Comparison of ENCODE assay signal across 29 mouse cellular contexts in genomic region chr5:99859637-99860433, GRCm38 (mm10). TPM values are rescaled to one million over a fixed set of nuclear protein-coding genes. Genes with fewer than 3 reads are reported as not detected.
A peak's percentile ranks its signal among the peaks of the same experiment; 100 is the strongest.
DNase-seq lines count a peak whose midpoint lies in the region; ATAC-seq and TF ChIP-seq lines count a peak whose summit lies in the region.
"Had no signal": no experiment of that assay in that cellular context is flagged by ENCODE, and none has a peak within 500 bp of the region (broad histone marks: within the 10 kb centered on the region; RNA-seq: fewer than 3 reads in every experiment).

No protein-coding gene starts in this region.

- H3K27me3 ChIP-seq in kidney, embryonic 15.5 days, result no peaks in the 10 kb centered on the region
- no peaks in the 10 kb centered on the region for H3K27me3 ChIP-seq in kidney, adult 2 months (replicated peaks; ENCODE audit: control insufficient read depth, insufficient read depth, low read length)
- no peaks in the 10 kb centered on the region for H3K27me3 ChIP-seq in midbrain, embryonic 14.5 days (ENCODE audit: control insufficient read depth, insufficient read depth, low read length)
- H3K27me3 ChIP-seq in midbrain, postnatal 0 days (ENCODE audit: insufficient read depth, low read length), result no peaks in the 10 kb centered on the region
- H3K27me3 ChIP-seq: forebrain, embryonic 13.5 days; heart, embryonic 12.5 days; heart, embryonic 15.5 days had no signal

- no peaks in the 10 kb centered on the region for H3K36me3 ChIP-seq in kidney, embryonic 15.5 days
- no peaks in the 10 kb centered on the region for H3K36me3 ChIP-seq in kidney, adult 2 months (ENCODE audit: control insufficient read depth, insufficient read depth, low read length)
- H3K36me3 ChIP-seq in midbrain, embryonic 14.5 days (ENCODE audit: control insufficient read depth, insufficient read depth, low read length), result no peaks in the 10 kb centered on the region
- H3K36me3 ChIP-seq in midbrain, postnatal 0 days (ENCODE audit: insufficient read depth, low read length), result no peaks in the 10 kb centered on the region
- H3K36me3 ChIP-seq: forebrain, embryonic 10.5 days; heart, embryonic 12.5 days; heart, embryonic 15.5 days; hindbrain, embryonic 10.5 days; hindbrain, embryonic 13.5 days had no signal

- H3K4me1 ChIP-seq in kidney, embryonic 15.5 days, result peaks cover 12% of the 10 kb centered on the region
- H3K4me1 ChIP-seq in kidney, adult 2 months (ENCODE audit: control insufficient read depth, insufficient read depth, low read length), result no peaks in the 10 kb centered on the region
- peaks cover 8% of the 10 kb centered on the region; the same call in 1 of the 2 replicates for H3K4me1 ChIP-seq in midbrain, embryonic 14.5 days (ENCODE audit: control insufficient read depth, insufficient read depth, low read length)
- H3K4me1 ChIP-seq in midbrain, postnatal 0 days (ENCODE audit: insufficient read depth, low read length), result no peaks in the 10 kb centered on the region

- H3K4me3 ChIP-seq in kidney, embryonic 15.5 days (replicated peaks), result no peak overlapping the region
- H3K4me3 ChIP-seq in kidney, adult 2 months (ENCODE audit: insufficient read depth, low read depth, low read length), result no peak overlapping the region
- no peak overlapping the region for H3K4me3 ChIP-seq in midbrain, embryonic 14.5 days (replicated peaks; ENCODE audit: low read depth, low read length)
- H3K4me3 ChIP-seq in midbrain, postnatal 0 days (ENCODE audit: low read depth, low read length), result no peak overlapping the region
- H3K4me3 ChIP-seq: forebrain, embryonic 10.5 days; forebrain, embryonic 13.5 days; heart, embryonic 12.5 days; heart, embryonic 15.5 days; hindbrain, embryonic 10.5 days; hindbrain, embryonic 13.5 days had no signal

- peak overlapping the region; percentile 62 for H3K27ac ChIP-seq in kidney, embryonic 15.5 days
- no peak overlapping the region for H3K27ac ChIP-seq in kidney, adult 2 months (ENCODE audit: insufficient read depth, low read depth, low read length)
- H3K27ac ChIP-seq in midbrain, embryonic 14.5 days (replicated peaks; ENCODE audit: low read depth, low read length), result no peak overlapping the region
- no peak overlapping the region for H3K27ac ChIP-seq in midbrain, postnatal 0 days (ENCODE audit: low read depth, low read length)
- H3K27ac ChIP-seq: forebrain, embryonic 10.5 days; forebrain, embryonic 13.5 days; heart, embryonic 15.5 days; hindbrain, embryonic 10.5 days; hindbrain, embryonic 13.5 days had no signal

- no peak for TF ChIP-seq CTCF in kidney, adult 2 months (conservative IDR thresholded peaks at IDR 0.05; ENCODE audit: insufficient read depth, insufficient read length, low read depth, low read length)
- no peak for TF ChIP-seq CTCF in midbrain, postnatal 0 days (IDR thresholded peaks at IDR 0.05)

- 0 out of 2 replicates have a peak overlapping the region, but pooled peaks have one; percentile 3 for H3K4me2 ChIP-seq in kidney, embryonic 15.5 days
- no peak overlapping the region for H3K4me2 ChIP-seq in midbrain, embryonic 14.5 days (ENCODE audit: low read length)
- H3K4me2 ChIP-seq in midbrain, postnatal 0 days (ENCODE audit: low read depth, low read length, poor library complexity, severe bottlenecking), result no peak overlapping the region
- H3K4me2 ChIP-seq: forebrain, embryonic 13.5 days; heart, embryonic 12.5 days; heart, embryonic 15.5 days; hindbrain, embryonic 13.5 days had no signal

- H3K9me3 ChIP-seq in kidney, embryonic 15.5 days (replicated peaks), result no peaks in the 10 kb centered on the region
- H3K9me3 ChIP-seq in midbrain, embryonic 14.5 days (ENCODE audit: control insufficient read depth, low read length), result no peaks in the 10 kb centered on the region
- no peaks in the 10 kb centered on the region for H3K9me3 ChIP-seq in midbrain, postnatal 0 days (ENCODE audit: low read length)
- H3K9me3 ChIP-seq: forebrain, embryonic 10.5 days; forebrain, embryonic 13.5 days; heart, embryonic 12.5 days; heart, embryonic 15.5 days; hindbrain, embryonic 10.5 days; hindbrain, embryonic 13.5 days had no signal

- ATAC-seq in kidney, embryonic 15.5 days (replicated peaks; ENCODE audit: low FRiP score), result no peak
- ATAC-seq in midbrain, embryonic 14.5 days (ENCODE audit: low FRiP score, low TSS enrichment), result no peak
- no peak for ATAC-seq in midbrain, postnatal 0 days (ENCODE audit: low FRiP score)
- ATAC-seq: activated CD4-positive, CD25-positive, alpha-beta regulatory T cell, adult 4 months; forebrain, embryonic 13.5 days; forebrain, embryonic 16.5 days had no signal

- no peak overlapping the region for H3K9ac ChIP-seq in kidney, embryonic 15.5 days
- H3K9ac ChIP-seq in midbrain, embryonic 14.5 days (replicated peaks; ENCODE audit: low read length), result no peak overlapping the region
- H3K9ac ChIP-seq in midbrain, postnatal 0 days (replicated peaks; ENCODE audit: low read length, poor library complexity, severe bottlenecking), result no peak overlapping the region
- H3K9ac ChIP-seq: forebrain, embryonic 13.5 days; heart, embryonic 12.5 days; heart, embryonic 15.5 days; hindbrain, embryonic 13.5 days had no signal

- WGBS in kidney, embryonic 15.5 days, result 63% methylated on average over 13 of the region's 13 CpGs
- 47% methylated on average over 13 of the region's 13 CpGs for WGBS in kidney, adult 2 months
- 58% methylated on average over 13 of the region's 13 CpGs for WGBS in midbrain, embryonic 14.5 days
- WGBS in midbrain, postnatal 0 days, result 52% methylated on average over 13 of the region's 13 CpGs

- TF ChIP-seq POLR2A in kidney, adult 2 months (IDR thresholded peaks at IDR 0.05; ENCODE audit: low read depth, low read length), result no peak

- peak; percentile 46 for DNase-seq in heart, adult 11 months
- no peak for DNase-seq in heart, adult 8-10 months (ENCODE audit: low spot score)
- DNase-seq in kidney, adult 2 months, result no peak
- peak; percentile 42 for DNase-seq in midbrain, embryonic 14.5 days
- no peak for DNase-seq in midbrain, postnatal 0 days (ENCODE audit: low spot score)
- no peak for DNase-seq in left cerebral cortex, adult 18-20 months (ENCODE audit: low spot score in 2 of 2)
- DNase-seq: adrenal gland, adult 8-10 months; adrenal gland, postnatal 25 days; cerebellum, adult 18-20 months; cerebellum, adult 9-10 months; cerebellum, postnatal 14 days; gastrocnemius, postnatal 10 days; gastrocnemius, postnatal 36 days; heart, postnatal 10 days; heart, postnatal 36 days had no signal

RNA-seq across cellular contexts. Expression of gene Vamp9, which starts 46.2 kb away (rescaled TPM):
- not detected for total RNA-seq in heart, adult 8-10 months (2022)
- polyA plus RNA-seq in kidney, embryonic 15.5 days (2015; fragmentation: Nextera tagmentation; extraction: Ambion mirVana), result 0.28 TPM in 1 of 2 replicates, not detected in the other
- 0.22 TPM in 1 of 2 replicates, not detected in the other for polyA plus RNA-seq in kidney, adult 2 months (2012; rRNA removed)
- 0.50 and 0.68 TPM in 2 replicates for polyA plus RNA-seq in midbrain, embryonic 14.5 days (2014; fragmentation: Nextera tagmentation; extraction: Ambion mirVana)
- not detected in 2 replicates for total RNA-seq in midbrain, postnatal 0 days (2014; rRNA removed)
- 0.71 and 0.73 TPM in 2 replicates for polyA plus RNA-seq in midbrain, postnatal 0 days (2015; fragmentation: Nextera tagmentation; extraction: Ambion mirVana)
- 1 to 10 TPM; 1.6 TPM for total RNA-seq in left cerebral cortex, adult 18-20 months (2021)
- total RNA-seq: ES-E14; gastrocnemius, adult 18-20 months; gastrocnemius, postnatal 36 days; granulocyte monocyte progenitor cell, adult 5-6 weeks; heart, postnatal 10 days; heart, postnatal 36 days had no signal
- polyA plus RNA-seq: activated CD4-positive, CD25-positive, alpha-beta regulatory T cell, adult 4 months; embryonic facial prominence, embryonic 11.5 days; embryonic facial prominence, embryonic 14.5 days; heart, embryonic 12.5 days; hindbrain, embryonic 10.5 days had no signal

Comparison
In these comparisons a context has a peak if more than half of its experiments do, and no peak if none do; other contexts are left out.
1. DNase-seq: peak in heart, adult 11 months (single experiment) and midbrain, embryonic 14.5 days (single experiment); none in heart, adult 8-10 months (single experiment), kidney, adult 2 months (single experiment), midbrain, postnatal 0 days (single experiment) and left cerebral cortex, adult 18-20 months (0 of 2).